11 mouse cellular contexts compared by ENCODE assay signal in genomic region chr15:100125245-100125644, GRCm38 (mm10).
DNase-seq lines count a peak whose midpoint lies in the region; ATAC-seq and TF ChIP-seq lines count a peak whose summit lies in the region.
"Had no signal": no experiment of that assay in that cellular context is flagged by ENCODE, and none has a peak within 500 bp of the region (broad histone marks: within the 10 kb centered on the region; RNA-seq: fewer than 3 reads in every experiment).

No protein-coding gene starts in this region.

- peaks cover 6% of the 10 kb centered on the region; the same call in 1 of the 2 replicates for H3K79me2 ChIP-seq in liver, adult 2 months (ENCODE audit: control insufficient read depth, insufficient read depth, low read length)

- ATAC-seq in liver, embryonic 12.5 days, result no peak
- ATAC-seq in embryonic facial prominence, embryonic 14.5 days (ENCODE audit: low read depth), result no peak
- ATAC-seq: intestine, embryonic 16.5 days had no signal

- no peaks in the 10 kb centered on the region for H3K27me3 ChIP-seq in liver, adult 2 months (ENCODE audit: control insufficient read depth, insufficient read depth, low read length)
- no peaks in the 10 kb centered on the region for H3K27me3 ChIP-seq in liver, embryonic 12.5 days (replicated peaks)
- H3K27me3 ChIP-seq in embryonic facial prominence, embryonic 14.5 days (replicated peaks; ENCODE audit: control insufficient read depth, insufficient read depth, low read length), result no peaks in the 10 kb centered on the region
- H3K27me3 ChIP-seq: midbrain, embryonic 12.5 days had no signal

- H3K4me2 ChIP-seq in liver, embryonic 12.5 days, result no peak overlapping the region
- no peak overlapping the region for H3K4me2 ChIP-seq in embryonic facial prominence, embryonic 14.5 days (ENCODE audit: low read depth, low read length)
- H3K4me2 ChIP-seq: midbrain, embryonic 12.5 days had no signal

- H3K4me3 ChIP-seq in liver, adult 2 months (ENCODE audit: insufficient read depth, low read depth, low read length), result no peak overlapping the region
- H3K4me3 ChIP-seq in liver, embryonic 12.5 days, result no peak overlapping the region
- H3K4me3 ChIP-seq in embryonic facial prominence, embryonic 14.5 days (ENCODE audit: low read depth, low read length), result no peak overlapping the region
- H3K4me3 ChIP-seq: midbrain, embryonic 12.5 days had no signal

- peaks cover 8% of the 10 kb centered on the region; the same call in 1 of the 2 replicates for H3K4me1 ChIP-seq in liver, adult 2 months (ENCODE audit: control insufficient read depth, insufficient read depth, low read length)
- peaks cover 42% of the 10 kb centered on the region for H3K4me1 ChIP-seq in liver, embryonic 12.5 days
- no peaks in the 10 kb centered on the region for H3K4me1 ChIP-seq in embryonic facial prominence, embryonic 14.5 days (ENCODE audit: control insufficient read depth, insufficient read depth, low read length)

- no peak for TF ChIP-seq POLR2A in liver, adult 2 months (IDR thresholded peaks at IDR 0.05; ENCODE audit: extremely low read depth, insufficient read depth, low read length)

- WGBS in liver, adult 2 months, result 76% methylated on average over 6 of the region's 6 CpGs
- 27% methylated on average over 6 of the region's 6 CpGs for WGBS in liver, embryonic 12.5 days (ENCODE audit: insufficient replicate concordance)
- WGBS in embryonic facial prominence, embryonic 14.5 days, result 85% methylated on average over 6 of the region's 6 CpGs

- DNase-seq in liver, adult 2 months (ENCODE audit: extremely low read depth, low read depth, low spot score), result no peak
- DNase-seq in embryonic facial prominence, embryonic 14.5 days (ENCODE audit: low spot score), result no peak
- peak; percentile 32 for DNase-seq in heart, postnatal 4 days
- peak; percentile 23 for DNase-seq in lung, postnatal 14 days
- no peak for DNase-seq in thymus, postnatal 25 days
- DNase-seq in spleen, postnatal 4 days (ENCODE audit: low spot score in 2 of 2), result no peak
- DNase-seq: adrenal gland, adult 2 months; gastrocnemius, postnatal 14 days had no signal

- no peaks in the 10 kb centered on the region for H3K36me3 ChIP-seq in liver, adult 2 months (ENCODE audit: control insufficient read depth, insufficient read depth, low read length)
- H3K36me3 ChIP-seq in liver, embryonic 12.5 days, result 0 out of 2 replicates have a peak, but pooled peaks cover 7% of the 10 kb centered on the region
- H3K36me3 ChIP-seq in embryonic facial prominence, embryonic 14.5 days (ENCODE audit: control insufficient read depth, insufficient read depth, low read length), result no peaks in the 10 kb centered on the region
- H3K36me3 ChIP-seq: midbrain, embryonic 12.5 days had no signal

- TF ChIP-seq CTCF in liver, adult 2 months (IDR thresholded peaks at IDR 0.05; ENCODE audit: low read depth, low read length), result no peak

- H3K27ac ChIP-seq in liver, adult 2 months (replicated peaks; ENCODE audit: insufficient read depth, low read depth, low read length), result peak overlapping the region; percentile 19; the same call in 1 of the 2 replicates
- no peak overlapping the region for H3K27ac ChIP-seq in liver, embryonic 12.5 days
- H3K27ac ChIP-seq in embryonic facial prominence, embryonic 14.5 days (replicated peaks; ENCODE audit: low read depth, low read length), result peak overlapping the region; percentile 24
- H3K27ac ChIP-seq: midbrain, embryonic 12.5 days had no signal

- no peak overlapping the region for H3K9ac ChIP-seq in liver, adult 2 months (ENCODE audit: low read depth, low read length)
- no peak overlapping the region for H3K9ac ChIP-seq in liver, embryonic 12.5 days
- H3K9ac ChIP-seq in embryonic facial prominence, embryonic 14.5 days (ENCODE audit: low read depth, low read length), result no peak overlapping the region
- H3K9ac ChIP-seq: midbrain, embryonic 12.5 days had no signal

- H3K9me3 ChIP-seq in liver, embryonic 12.5 days (replicated peaks), result no peaks in the 10 kb centered on the region
- H3K9me3 ChIP-seq in embryonic facial prominence, embryonic 14.5 days (ENCODE audit: control insufficient read depth, low read length), result no peaks in the 10 kb centered on the region
- H3K9me3 ChIP-seq: midbrain, embryonic 12.5 days had no signal

Comparison
In these comparisons a context has a peak if more than half of its experiments do, and no peak if none do; other contexts are left out.
1. DNase-seq: peak in heart, postnatal 4 days (single experiment) and lung, postnatal 14 days (single experiment); none in liver, adult 2 months (single experiment), embryonic facial prominence, embryonic 14.5 days (single experiment), thymus, postnatal 25 days (single experiment) and spleen, postnatal 4 days (0 of 2).